Mouse (Mus musculus) gastrocnemius, postnatal 25 days (tissue): ENCODE measurements around the gene Tsr1. TPM values are rescaled to one million over a fixed set of nuclear protein-coding genes. Genes with fewer than 3 reads are reported as not detected.

ENCODE experiments used
- microRNA-seq, 2 experiments: library from miRNA; unstranded; fragments of <30 nt; microRNA quantifications; one replicate each; pipeline ENCODE4 v1.2.0; 2021; ENCODE audit warnings: borderline replicate concordance in 2 of 2
- total RNA-seq, 2 experiments: library from RNA; stranded (reverse); gene quantifications; 1 replicate in 1 of 2; 2 replicates in 1 of 2; pipeline ENCODE4 v1.2.3; 2021

Gene Tsr1
- total RNA-seq, 2 experiments from 2014 or later, result 19.0 to 22.7 TPM

Small RNA genes within 50 kb of the gene (microRNA-seq; reads per million reads assigned to microRNA genes)
- 0 reads per million in 2 experiments for gene Mir6926

Other genes with a start within 250 kb of the Tsr1 start
- 100 to 1,000 TPM in 1 of 2 experiments, 10 to 100 TPM in 1; 94.5 to 102 TPM for gene Cluh, start 248.6 kb upstream of the Tsr1 start, total RNA-seq
- gene Pafah1b1, start 173.4 kb upstream of the Tsr1 start, total RNA-seq, result 100 to 1,000 TPM in 1 of 2 experiments, 10 to 100 TPM in 1; 96.4 to 101 TPM
- gene Mettl16, start 127.2 kb upstream of the Tsr1 start, total RNA-seq, result 10 to 100 TPM in 1 of 2 experiments, 1 to 10 TPM in 1; 8.4 to 10.9 TPM
- 1 to 10 TPM; 5.3 to 5.6 TPM for gene Mnt, start 67.2 kb upstream of the Tsr1 start, total RNA-seq
- 1 to 10 TPM; 1.4 to 2.0 TPM for gene Sgsm2, start 1.0 kb upstream of the Tsr1 start, total RNA-seq
- 10 to 100 TPM in 1 of 2 experiments, 1 to 10 TPM in 1; 9.4 to 10.1 TPM for gene Smg6, start 27.8 kb downstream of the Tsr1 start, total RNA-seq
- 10 to 100 TPM; 20.1 to 21.9 TPM for gene Srr, start 27.9 kb downstream of the Tsr1 start, total RNA-seq